Mouse (Mus musculus): ENCODE measurements around the gene C1s2.
A peak's percentile ranks its signal among the peaks of the same experiment; 100 is the strongest.
"Not testable (repeated sequence)": the region's sequence is repeated elsewhere in the genome, so short reads cannot be mapped to it uniquely, and the experiment has no call there.

Gene C1s2

DNA sequence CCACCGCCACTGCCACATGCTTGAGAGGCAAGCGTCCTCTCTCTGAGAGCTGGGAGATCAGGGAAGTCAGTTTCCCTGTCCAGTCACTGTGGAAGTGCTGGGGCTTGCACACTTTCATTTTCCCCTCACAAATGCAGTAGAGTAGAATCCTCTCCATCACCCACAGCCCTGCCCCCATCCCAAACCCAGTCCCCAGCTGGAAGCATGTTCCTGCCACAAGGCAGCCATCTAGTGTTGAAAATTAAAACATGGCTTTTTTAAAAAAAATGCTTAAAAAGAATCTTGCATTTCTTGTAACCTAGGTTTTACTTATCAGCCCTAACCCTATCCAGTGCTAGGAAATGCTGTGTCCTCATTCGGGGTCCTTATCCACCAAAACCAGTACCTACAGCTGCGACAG lies 4.2 kb upstream of the C1s2 start:
- peak; percentile 48 to 58 for DNase-seq (ENCODE audit: low spot score in 2 of 2)

GRCm38 (mm10) chr6:124636858-124637460 lies 1.1 kb upstream of the C1s2 start:
- DNase-seq (ENCODE audit: low spot score in 2 of 2): not testable (repeated sequence)

- DNase-seq (ENCODE audit: low spot score in 2 of 2): no peak
These were observed 5.1 kb downstream of the C1s2 start for GRCm38 (mm10) chr6:124630763-124631162.

GRCm38 (mm10) chr6:124626184-124626583 lies 9.7 kb downstream of the C1s2 start:
- DNase-seq (ENCODE audit: low spot score in 2 of 2): not testable (repeated sequence)

DNA sequence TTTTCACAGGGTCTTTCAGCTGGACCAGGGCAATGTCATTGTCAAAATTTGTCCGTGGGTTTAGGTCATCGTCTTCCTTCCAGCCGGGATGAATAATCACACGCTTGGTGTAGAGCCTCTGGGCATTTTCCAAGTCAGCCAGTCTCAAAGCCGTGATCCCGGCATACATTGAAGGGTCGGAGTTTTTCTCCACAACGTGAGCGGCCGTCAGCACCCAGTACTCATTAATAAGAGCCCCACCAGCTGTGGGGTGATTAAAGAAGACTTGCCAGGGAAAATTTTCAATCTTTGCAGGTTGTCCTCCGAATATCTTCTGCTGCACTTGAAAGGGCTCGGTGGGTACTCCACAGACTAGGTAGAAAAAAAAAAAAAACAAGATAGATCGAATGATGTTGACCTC lies 10.3 kb downstream of the C1s2 start:
- DNase-seq (ENCODE audit: low spot score in 2 of 2): no peak

GRCm38 (mm10) chr6:124602031-124602430 lies 33.9 kb downstream of the C1s2 start:
- no peak for DNase-seq (ENCODE audit: low spot score in 2 of 2)

- DNase-seq (ENCODE audit: low spot score in 2 of 2): no peak
These were observed 42.8 kb downstream of the C1s2 start for GRCm38 (mm10) chr6:124593121-124593520.

DNA sequence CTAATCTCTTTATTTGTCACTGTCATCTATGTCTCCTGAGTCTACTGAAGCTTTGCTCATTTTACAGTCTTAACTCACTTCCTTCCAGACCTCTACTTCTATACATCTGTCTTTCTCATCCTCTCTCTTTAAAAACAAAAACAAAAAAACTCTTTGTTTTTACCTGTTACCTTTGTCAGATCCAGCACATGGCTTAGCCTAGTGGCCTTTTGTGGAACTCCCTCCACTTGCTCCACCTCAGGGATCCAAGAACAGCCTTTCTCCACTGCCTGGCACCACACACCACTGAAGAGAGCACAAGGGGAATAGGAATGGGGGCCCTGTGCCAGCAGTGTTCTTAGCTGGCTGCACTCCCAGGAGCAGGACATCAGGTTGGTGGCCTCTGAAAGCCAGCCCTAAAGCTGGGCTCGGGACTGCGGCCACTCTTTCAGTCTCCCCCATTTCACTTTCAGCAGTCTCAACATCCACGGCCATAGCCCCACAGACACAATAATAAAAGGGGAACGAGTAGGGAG lies 43.6 kb downstream of the C1s2 start:
- peak; percentile 25 to 26 for DNase-seq (ENCODE audit: low spot score in 2 of 2)

DNA sequence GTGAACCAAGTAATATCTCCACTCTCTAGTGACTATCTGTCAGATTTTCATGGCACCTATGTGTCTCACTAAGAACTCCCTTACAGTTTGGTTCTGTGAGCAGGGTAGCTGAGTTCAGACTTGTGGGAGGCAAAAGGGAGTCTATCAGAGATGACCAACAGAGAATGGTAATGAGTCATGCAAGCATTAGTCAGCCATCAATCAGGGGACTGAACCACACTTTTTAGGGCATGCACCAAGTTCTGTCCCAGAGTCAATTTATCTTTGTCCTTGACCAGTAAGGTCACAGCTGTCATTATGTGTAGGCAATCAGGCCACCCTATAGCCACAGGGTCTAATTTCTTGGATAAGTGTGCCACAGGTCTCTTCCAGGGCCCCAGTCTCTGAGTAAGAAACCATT lies 47.1 kb downstream of the C1s2 start:
- DNase-seq (ENCODE audit: low spot score in 2 of 2): no peak

- no peak for DNase-seq (ENCODE audit: low spot score in 2 of 2)
These were observed 49.6 kb downstream of the C1s2 start for GRCm38 (mm10) chr6:124586266-124586665.

GRCm38 (mm10) chr6:124585761-124586160 lies 50.1 kb downstream of the C1s2 start:
- DNase-seq (ENCODE audit: low spot score in 2 of 2): no peak

- DNase-seq (ENCODE audit: low spot score in 2 of 2): no peak
These were observed 51.0 kb downstream of the C1s2 start for GRCm38 (mm10) chr6:124584935-124585334.

DNA sequence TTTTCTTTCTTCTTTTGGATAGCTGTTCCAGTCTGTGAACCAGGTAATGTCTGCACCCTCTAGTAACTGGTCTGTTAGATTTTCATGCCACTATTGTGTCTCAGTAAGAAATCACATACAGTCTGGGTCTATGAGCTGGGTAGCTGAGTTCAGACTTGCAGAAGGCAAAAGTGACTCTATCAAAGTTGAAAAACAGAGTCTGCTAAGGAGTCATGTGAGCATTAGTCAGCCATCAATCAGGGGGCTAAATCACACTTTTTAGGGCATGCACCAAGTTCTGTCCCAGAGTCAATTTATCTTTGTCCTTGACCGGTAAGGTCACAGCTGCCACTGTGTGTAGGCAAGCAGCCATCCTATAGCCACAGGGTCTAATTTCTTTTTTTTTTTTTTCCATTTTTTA lies 53.7 kb downstream of the C1s2 start:
- DNase-seq (ENCODE audit: low spot score in 2 of 2): no peak

DNA sequence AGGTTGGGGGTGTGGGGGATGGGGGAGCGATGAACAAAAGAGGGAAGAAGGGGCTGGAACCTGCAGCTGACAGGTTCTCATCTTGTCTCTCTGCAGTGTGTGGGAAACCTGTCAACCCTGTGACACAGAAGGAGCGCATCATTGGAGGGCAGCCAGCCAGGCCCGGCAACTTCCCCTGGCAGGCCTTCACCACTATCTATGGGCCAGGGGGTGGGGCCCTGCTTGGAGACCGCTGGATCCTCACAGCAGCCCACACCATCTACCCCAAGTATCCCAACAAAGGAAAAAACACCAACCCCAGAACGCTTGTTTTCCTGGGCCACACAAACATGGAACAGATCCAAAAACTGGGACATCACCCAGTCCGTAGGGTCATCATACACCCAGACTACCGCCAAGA lies 55.7 kb downstream of the C1s2 start:
- DNase-seq (ENCODE audit: low spot score in 2 of 2): not testable (repeated sequence)

DNA sequence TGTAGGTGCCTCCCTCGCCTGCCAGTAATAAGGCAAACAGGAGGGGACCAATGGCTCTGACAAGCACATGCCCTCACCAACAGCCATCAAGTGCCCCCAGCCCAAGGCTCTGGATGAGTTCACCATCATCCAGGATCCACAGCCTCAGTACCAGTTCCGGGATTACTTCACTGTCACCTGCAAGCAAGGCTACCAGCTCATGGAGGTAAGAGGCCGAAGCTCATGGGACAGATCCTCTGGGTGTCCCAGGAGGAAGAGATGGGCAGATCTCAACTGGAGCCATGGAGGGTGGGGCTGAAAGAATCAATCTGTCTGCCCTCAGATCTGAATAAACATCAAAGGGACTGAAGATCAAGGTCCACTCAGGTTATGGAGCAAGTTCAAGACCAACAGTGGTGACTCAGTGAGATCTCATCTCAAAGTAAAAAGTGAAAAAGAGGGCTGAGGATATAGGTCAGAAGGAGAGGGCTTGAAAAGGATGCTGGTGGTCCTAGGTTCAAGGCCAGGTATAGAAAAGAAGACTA lies 60.7 kb downstream of the C1s2 start:
- not testable (repeated sequence) for DNase-seq (ENCODE audit: low spot score in 2 of 2)
